Mouse (Mus musculus): ENCODE measurements around the gene Bysl. TPM values are rescaled to one million over a fixed set of nuclear protein-coding genes. Genes with fewer than 3 reads are reported as not detected.
"Not testable (repeated sequence)": the region's sequence is repeated elsewhere in the genome, so short reads cannot be mapped to it uniquely, and the experiment has no call there.

Bysl gene
- 34.0 and 34.7 TPM in 2 replicates for total RNA-seq (2014; fragmentation: Nextera tagmentation)
- 21.9 and 24.9 TPM in 2 replicates for total RNA-seq (2017)

- peak; percentile 86 for ATAC-seq (replicated peaks; ENCODE audit: low FRiP score, low TSS enrichment, poor library complexity, severe bottlenecking)
Measured at GRCm38 (mm10) chr17:47610849-47611660, at the start of gene Bysl, which contains the start of the genes Med20 and Gm20517. TSS of gene Bysl (minus strand) at chr17:47611492. TSS of gene Med20 (plus strand) at chr17:47611582. TSS of gene Gm20517 (plus strand) at chr17:47611589.

- no peak for ATAC-seq (replicated peaks; ENCODE audit: low FRiP score, low TSS enrichment, poor library complexity, severe bottlenecking)
Measured at GRCm38 (mm10) chr17:47658741-47659243, 47.5 kb upstream of the Bysl start.

GRCm38 (mm10) chr17:47657901-47658300, 46.6 kb upstream of the Bysl start:
- no peak for ATAC-seq (replicated peaks; ENCODE audit: low FRiP score, low TSS enrichment, poor library complexity, severe bottlenecking)

GRCm38 (mm10) chr17:47655697-47656096, 44.4 kb upstream of the Bysl start:
- no peak for ATAC-seq (replicated peaks; ENCODE audit: low FRiP score, low TSS enrichment, poor library complexity, severe bottlenecking)

GRCm38 (mm10) chr17:47654346-47654745, 43.1 kb upstream of the Bysl start:
- ATAC-seq (replicated peaks; ENCODE audit: low FRiP score, low TSS enrichment, poor library complexity, severe bottlenecking): not testable (repeated sequence)

- ATAC-seq (replicated peaks; ENCODE audit: low FRiP score, low TSS enrichment, poor library complexity, severe bottlenecking): no peak
Measured at GRCm38 (mm10) chr17:47651953-47652352, 40.7 kb upstream of the Bysl start.

- no peak for ATAC-seq (replicated peaks; ENCODE audit: low FRiP score, low TSS enrichment, poor library complexity, severe bottlenecking)
Measured at GRCm38 (mm10) chr17:47648966-47649365, 37.7 kb upstream of the Bysl start.

- peak; percentile 87 for ATAC-seq (replicated peaks; ENCODE audit: low FRiP score, low TSS enrichment, poor library complexity, severe bottlenecking)
Measured at GRCm38 (mm10) chr17:47646683-47647082, 35.4 kb upstream of the Bysl start.

GRCm38 (mm10) chr17:47642992-47643391, 31.7 kb upstream of the Bysl start:
- ATAC-seq (replicated peaks; ENCODE audit: low FRiP score, low TSS enrichment, poor library complexity, severe bottlenecking): no peak

GRCm38 (mm10) chr17:47633999-47634770, 22.9 kb upstream of the Bysl start:
- ATAC-seq (replicated peaks; ENCODE audit: low FRiP score, low TSS enrichment, poor library complexity, severe bottlenecking): no peak

- ATAC-seq (replicated peaks; ENCODE audit: low FRiP score, low TSS enrichment, poor library complexity, severe bottlenecking): no peak
Measured at GRCm38 (mm10) chr17:47632181-47632840, 21.0 kb upstream of the Bysl start.

GRCm38 (mm10) chr17:47630678-47631065, 19.4 kb upstream of the Bysl start, which contains the start of gene Usp49:
TSS of gene Usp49 (plus strand) at chr17:47630690.
- no peak for ATAC-seq (replicated peaks; ENCODE audit: low FRiP score, low TSS enrichment, poor library complexity, severe bottlenecking)

- ATAC-seq (replicated peaks; ENCODE audit: low FRiP score, low TSS enrichment, poor library complexity, severe bottlenecking): peak; percentile 42
Measured at GRCm38 (mm10) chr17:47629717-47630677, 18.7 kb upstream of the Bysl start.

GRCm38 (mm10) chr17:47628851-47629676, 17.8 kb upstream of the Bysl start:
- peak; percentile 88 for ATAC-seq (replicated peaks; ENCODE audit: low FRiP score, low TSS enrichment, poor library complexity, severe bottlenecking)

GRCm38 (mm10) chr17:47627791-47628190, 16.5 kb upstream of the Bysl start:
- no peak for ATAC-seq (replicated peaks; ENCODE audit: low FRiP score, low TSS enrichment, poor library complexity, severe bottlenecking)

- ATAC-seq (replicated peaks; ENCODE audit: low FRiP score, low TSS enrichment, poor library complexity, severe bottlenecking): no peak
Measured at GRCm38 (mm10) chr17:47626031-47626430, 14.7 kb upstream of the Bysl start.

GRCm38 (mm10) chr17:47625088-47625487, 13.8 kb upstream of the Bysl start:
- no peak for ATAC-seq (replicated peaks; ENCODE audit: low FRiP score, low TSS enrichment, poor library complexity, severe bottlenecking)

GRCm38 (mm10) chr17:47624572-47624971, 13.3 kb upstream of the Bysl start:
- ATAC-seq (replicated peaks; ENCODE audit: low FRiP score, low TSS enrichment, poor library complexity, severe bottlenecking): not testable (repeated sequence)
